Mouse (Mus musculus) embryonic facial prominence, embryonic 14.5 days (tissue): Measurements from ENCODE around the gene Chst5. TPM values are rescaled to one million over a fixed set of nuclear protein-coding genes. Genes with fewer than 3 reads are reported as not detected.
A peak's percentile ranks its signal among the peaks of the same experiment; 100 is the strongest.

Experiments
- ATAC-seq: fragments of 200-750 bp; cut with Nextera tagmentation; 2 replicates; pipeline ENCODE4 v1.8.0; 2017; ENCODE audit warnings: low read depth, moderate number of reproducible peaks, moderate TSS enrichment
- DNase-seq: peaks from one replicate; pipeline ENCODE4 v3.0.0-alpha.2; 2015; ENCODE audit warnings: low spot score
- H3K27ac ChIP-seq: fragments of 300-500 bp; sonication (generic); replicated peaks from 2 replicates; pipeline ENCODE4 v1.5.1; 2014; ENCODE audit warnings: low read depth, mild to moderate bottlenecking, low read length, moderate library complexity
- H3K27me3 ChIP-seq: fragments of 300-500 bp; sonication (generic); replicated peaks from 2 replicates; pipeline ENCODE4 v1.6.1; 2014; ENCODE audit warnings: low read length; ENCODE audit not compliant: control insufficient read depth, insufficient read depth
- H3K36me3 ChIP-seq: fragments of 300-500 bp; sonication (generic); 2 replicates; pipeline ENCODE4 v1.6.1; 2014; ENCODE audit warnings: low read length, mixed read lengths; ENCODE audit not compliant: control insufficient read depth, insufficient read depth
- H3K4me1 ChIP-seq: fragments of 300-500 bp; sonication (generic); 2 replicates; pipeline ENCODE4 v1.6.1; 2014; ENCODE audit warnings: antibody characterized with exemption, low read length; ENCODE audit not compliant: control insufficient read depth, insufficient read depth
- H3K4me2 ChIP-seq: fragments of 300-500 bp; sonication (generic); 2 replicates; pipeline ENCODE4 v1.6.1; 2014; ENCODE audit warnings: low read depth, mild to moderate bottlenecking, low read length, moderate library complexity, mixed read lengths
- H3K4me3 ChIP-seq: fragments of 300-500 bp; sonication (generic); 2 replicates; pipeline ENCODE4 v1.5.1; 2014; ENCODE audit warnings: low read depth, mild to moderate bottlenecking, low read length
- H3K9ac ChIP-seq: fragments of 300-500 bp; sonication (generic); 2 replicates; pipeline ENCODE4 v1.6.1; 2014; ENCODE audit warnings: low read depth, mild to moderate bottlenecking, low read length, moderate library complexity, mixed read lengths
- H3K9me3 ChIP-seq: fragments of 300-500 bp; sonication (generic); 2 replicates; pipeline ENCODE4 v1.6.1; 2016; ENCODE audit warnings: low read length; ENCODE audit not compliant: control insufficient read depth
- WGBS: fragments of 180-500 bp; shearing (Covaris S2); extraction: QIAGEN DNeasy Blood & Tissue Kit; methylation state at CpG from one replicate; pipeline ENCODE4 v1.1.7; 2014; 5-methylcytosine and 5-hydroxymethylcytosine counted together
- polyA plus RNA-seq: library from polyadenylated mRNA; unstranded; fragments of >200 nt; fragmentation: Nextera tagmentation; extraction: Ambion mirVana; gene quantifications from 2 replicates; pipeline ENCODE4 v1.2.1, GENCODE M21; 2014

The Chst5 gene
- polyA plus RNA-seq, result 4.7 and 5.4 TPM in 2 replicates

- Histone ChIP-seq H3K9ac (peak within 1 kb of the TSS; percentile 60), H3K36me3 (no peaks in the 10 kb centered on the region), H3K4me1 (peaks cover 11% of the 10 kb centered on the region), H3K27me3 (peaks cover 17% of the 10 kb centered on the region; the same call in 1 of the 2 replicates), H3K27ac (no peak within 1 kb of the TSS), H3K9me3 (no peaks in the 10 kb centered on the region), H3K4me3 (peak within 1 kb of the TSS; percentile 45), H3K4me2 (peak within 1 kb of the TSS; percentile 82)
- DNase-seq (peak; percentile 54), ATAC-seq (peak; percentile 48)
- WGBS, result 7% methylated on average over 41 of the region's 47 CpGs
These were observed at the start of gene Chst5 for GRCm38 (mm10) chr8:111909621-111910450. Gene Chst5, minus strand, starts transcription at chr8:111910447.

GRCm38 (mm10) chr8:111957231-111957630 lies 47.0 kb upstream of the Chst5 start:
- H3K4me1 ChIP-seq, result no peaks in the 10 kb centered on the region
- peaks cover 48% of the 10 kb centered on the region for H3K36me3 ChIP-seq
- H3K27me3 ChIP-seq, result no peaks in the 10 kb centered on the region
- H3K4me3 ChIP-seq, result no peak overlapping the region
- no peak overlapping the region for H3K4me2 ChIP-seq
- H3K9ac ChIP-seq, result no peak overlapping the region
- no peaks in the 10 kb centered on the region for H3K9me3 ChIP-seq
- DNase-seq, result no peak
- ATAC-seq, result no peak
- H3K27ac ChIP-seq, result no peak overlapping the region
- 93% methylated on average over 2 of the region's 2 CpGs for WGBS

- H3K9me3 ChIP-seq, result no peaks in the 10 kb centered on the region
- peaks cover 60% of the 10 kb centered on the region for H3K36me3 ChIP-seq
- H3K27me3 ChIP-seq, result no peaks in the 10 kb centered on the region
- 89% methylated on average over 5 of the region's 5 CpGs for WGBS
- no peak overlapping the region for H3K4me2 ChIP-seq
- H3K27ac ChIP-seq, result no peak overlapping the region
- H3K4me1 ChIP-seq, result no peaks in the 10 kb centered on the region
- no peak overlapping the region for H3K9ac ChIP-seq
- DNase-seq (no peak), ATAC-seq (no peak)
- H3K4me3 ChIP-seq, result no peak overlapping the region
These were observed 45.6 kb upstream of the Chst5 start for GRCm38 (mm10) chr8:111955879-111956278.

- H3K4me3 ChIP-seq, result no peak overlapping the region
- DNase-seq (peak; percentile 22), ATAC-seq (no peak)
- H3K4me1 ChIP-seq, result no peaks in the 10 kb centered on the region
- H3K27me3 ChIP-seq, result no peaks in the 10 kb centered on the region
- no peak overlapping the region for H3K27ac ChIP-seq
- H3K9me3 ChIP-seq, result no peaks in the 10 kb centered on the region
- no peak overlapping the region for H3K4me2 ChIP-seq
- H3K9ac ChIP-seq, result no peak overlapping the region
- peaks cover 57% of the 10 kb centered on the region for H3K36me3 ChIP-seq
- 67% methylated on average over 4 of the region's 4 CpGs for WGBS
These were observed 44.8 kb upstream of the Chst5 start for GRCm38 (mm10) chr8:111954844-111955594.

GRCm38 (mm10) chr8:111951936-111952335 lies 41.7 kb upstream of the Chst5 start:
- H3K36me3 ChIP-seq, result peaks cover 71% of the 10 kb centered on the region
- H3K4me2 ChIP-seq, result no peak overlapping the region
- ATAC-seq, result no peak
- 89% methylated on average over 5 of the region's 5 CpGs for WGBS
- H3K9ac ChIP-seq, result no peak overlapping the region
- H3K4me3 ChIP-seq, result no peak overlapping the region
- H3K9me3 ChIP-seq, result no peaks in the 10 kb centered on the region
- no peaks in the 10 kb centered on the region for H3K4me1 ChIP-seq
- no peak for DNase-seq
- no peaks in the 10 kb centered on the region for H3K27me3 ChIP-seq
- H3K27ac ChIP-seq, result no peak overlapping the region

- ATAC-seq (no peak), DNase-seq (no peak)
- no peak overlapping the region for H3K27ac ChIP-seq
- H3K4me1 ChIP-seq, result no peaks in the 10 kb centered on the region
- no peaks in the 10 kb centered on the region for H3K27me3 ChIP-seq
- H3K9ac ChIP-seq, result no peak overlapping the region
- WGBS, result 94% methylated on average over 7 of the region's 7 CpGs
- peaks cover 71% of the 10 kb centered on the region for H3K36me3 ChIP-seq
- no peaks in the 10 kb centered on the region for H3K9me3 ChIP-seq
- H3K4me3 ChIP-seq, result no peak overlapping the region
- no peak overlapping the region for H3K4me2 ChIP-seq
These were observed 41.1 kb upstream of the Chst5 start for GRCm38 (mm10) chr8:111951317-111951716.

- no peaks in the 10 kb centered on the region for H3K27me3 ChIP-seq
- peaks cover 75% of the 10 kb centered on the region for H3K36me3 ChIP-seq
- H3K9ac ChIP-seq, result no peak overlapping the region
- WGBS, result 87% methylated on average over 3 of the region's 3 CpGs
- no peaks in the 10 kb centered on the region for H3K4me1 ChIP-seq
- no peak for ATAC-seq
- no peaks in the 10 kb centered on the region for H3K9me3 ChIP-seq
- no peak overlapping the region for H3K27ac ChIP-seq
- no peak overlapping the region for H3K4me2 ChIP-seq
- no peak overlapping the region for H3K4me3 ChIP-seq
- no peak for DNase-seq
These were observed 40.6 kb upstream of the Chst5 start for GRCm38 (mm10) chr8:111950846-111951245.

GRCm38 (mm10) chr8:111947954-111948353 lies 37.7 kb upstream of the Chst5 start:
- ATAC-seq (no peak), DNase-seq (no peak)
- no peak overlapping the region for H3K4me2 ChIP-seq
- H3K4me1 ChIP-seq, result no peaks in the 10 kb centered on the region
- H3K27ac ChIP-seq, result no peak overlapping the region
- H3K27me3 ChIP-seq, result no peaks in the 10 kb centered on the region
- 91% methylated on average over 8 of the region's 8 CpGs for WGBS
- H3K9me3 ChIP-seq, result no peaks in the 10 kb centered on the region
- H3K36me3 ChIP-seq, result peaks cover 76% of the 10 kb centered on the region
- H3K9ac ChIP-seq, result no peak overlapping the region
- no peak overlapping the region for H3K4me3 ChIP-seq
